Mouse (Mus musculus) limb, embryonic 15.5 days (tissue): ENCODE data around the gene Tgfb1i1. TPM values are rescaled to one million over a fixed set of nuclear protein-coding genes. Genes with fewer than 3 reads are reported as not detected.

Experiments
- ATAC-seq: fragments of 200-750 bp; cut with Nextera tagmentation; 2 replicates; pipeline ENCODE4 v1.8.0; 2017; ENCODE audit warnings: low read depth, moderate TSS enrichment; ENCODE audit not compliant: insufficient number of reproducible peaks, low FRiP score, low TSS enrichment
- H3K27ac ChIP-seq: fragments of 300-500 bp; sonication (generic); 2 replicates; pipeline ENCODE4 v1.5.1; 2015; ENCODE audit warnings: moderate library complexity, mild to moderate bottlenecking, inconsistent platforms
- H3K27me3 ChIP-seq: fragments of 300-500 bp; sonication (generic); 2 replicates; pipeline ENCODE4 v1.6.1; 2015; ENCODE audit warnings: inconsistent platforms
- H3K36me3 ChIP-seq: fragments of 300-500 bp; sonication (generic); 2 replicates; pipeline ENCODE4 v1.6.1; 2015; ENCODE audit warnings: inconsistent platforms
- H3K4me1 ChIP-seq: fragments of 300-500 bp; sonication (generic); 2 replicates; pipeline ENCODE4 v1.6.1; 2015; ENCODE audit warnings: inconsistent platforms
- H3K4me2 ChIP-seq: fragments of 300-500 bp; sonication (generic); 2 replicates; pipeline ENCODE4 v1.6.1; 2015; ENCODE audit warnings: mild to moderate bottlenecking, inconsistent platforms
- H3K4me3 ChIP-seq: fragments of 300-500 bp; sonication (generic); 2 replicates; pipeline ENCODE4 v1.5.1; 2015; ENCODE audit warnings: mild to moderate bottlenecking, inconsistent platforms
- H3K9ac ChIP-seq: fragments of 300-500 bp; sonication (generic); 2 replicates; pipeline ENCODE4 v1.6.1; 2015; ENCODE audit warnings: inconsistent platforms
- H3K9me3 ChIP-seq: fragments of 300-500 bp; sonication (generic); 2 replicates; pipeline ENCODE4 v1.6.1; 2016; ENCODE audit warnings: inconsistent platforms
- WGBS: fragments of 180-500 bp; shearing (Covaris S2); methylation state at CpG from one replicate; pipeline ENCODE4 v1.1.7; 2015; 5-methylcytosine and 5-hydroxymethylcytosine counted together
- polyA plus RNA-seq: library from polyadenylated mRNA; unstranded; fragments of >200 nt; fragmentation: Nextera tagmentation; extraction: Ambion mirVana; gene quantifications from 2 replicates; pipeline ENCODE4 v1.2.1, GENCODE M21; 2015

Tgfb1i1 gene
- polyA plus RNA-seq, 1 experiment from 2014 or later, result 58.2 TPM

DNA sequence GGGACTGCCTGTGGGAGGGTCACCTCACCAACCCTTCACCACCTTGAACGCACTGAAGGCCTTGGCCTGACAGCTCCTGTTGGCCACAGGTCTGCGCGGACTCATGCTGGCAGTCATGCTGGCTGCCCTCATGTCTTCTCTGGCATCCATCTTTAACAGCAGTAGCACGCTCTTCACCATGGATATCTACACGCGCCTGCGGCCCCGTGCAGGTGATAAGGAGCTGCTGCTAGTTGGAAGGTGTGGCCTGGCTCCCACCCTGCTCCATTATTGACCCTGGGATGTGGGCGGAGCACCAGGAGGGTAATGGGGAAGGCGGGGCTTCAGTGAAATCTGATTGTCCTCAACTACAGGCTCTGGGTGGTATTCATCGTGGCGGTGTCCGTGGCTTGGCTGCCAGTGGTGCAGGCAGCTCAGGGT, 23.8 kb downstream of the Tgfb1i1 start:
- ATAC-seq, result no peak
- Histone ChIP-seq H3K27ac (no peak overlapping the region), H3K4me3 (no peak overlapping the region), H3K9me3 (no peaks in the 10 kb centered on the region), H3K4me1 (no peaks in the 10 kb centered on the region), H3K4me2 (no peak overlapping the region), H3K36me3 (peaks cover 53% of the 10 kb centered on the region), H3K27me3 (no peaks in the 10 kb centered on the region), H3K9ac (no peak overlapping the region)
- 58% methylated on average over 13 of the region's 13 CpGs for WGBS

DNA sequence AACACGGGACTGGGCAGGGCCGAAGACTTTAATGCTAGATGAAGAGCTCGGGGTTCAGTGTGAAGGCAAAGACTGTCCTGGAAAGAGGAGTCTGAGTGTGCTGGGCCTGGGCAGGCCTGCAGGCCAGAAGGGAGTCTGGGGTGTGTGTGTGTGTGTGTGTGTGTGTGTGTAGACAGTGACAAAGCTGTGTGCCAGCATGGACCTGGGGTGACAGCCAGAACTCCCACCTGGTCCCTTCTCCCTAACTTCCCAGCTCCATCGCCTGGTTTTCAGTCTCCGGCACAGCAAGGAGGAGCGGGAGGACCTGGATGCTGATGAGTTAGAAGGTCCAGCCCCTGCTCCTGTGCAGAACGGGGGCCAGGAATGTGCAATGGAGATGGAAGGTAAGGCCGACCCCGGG, 24.9 kb downstream of the Tgfb1i1 start:
- no peaks in the 10 kb centered on the region for H3K9me3 ChIP-seq
- H3K4me2 ChIP-seq, result no peak overlapping the region
- no peaks in the 10 kb centered on the region for H3K4me1 ChIP-seq
- WGBS, result 94% methylated on average over 9 of the region's 9 CpGs
- no peaks in the 10 kb centered on the region for H3K27me3 ChIP-seq
- peaks cover 64% of the 10 kb centered on the region for H3K36me3 ChIP-seq
- no peak overlapping the region for H3K27ac ChIP-seq
- no peak overlapping the region for H3K9ac ChIP-seq
- no peak for ATAC-seq
- no peak overlapping the region for H3K4me3 ChIP-seq

DNA sequence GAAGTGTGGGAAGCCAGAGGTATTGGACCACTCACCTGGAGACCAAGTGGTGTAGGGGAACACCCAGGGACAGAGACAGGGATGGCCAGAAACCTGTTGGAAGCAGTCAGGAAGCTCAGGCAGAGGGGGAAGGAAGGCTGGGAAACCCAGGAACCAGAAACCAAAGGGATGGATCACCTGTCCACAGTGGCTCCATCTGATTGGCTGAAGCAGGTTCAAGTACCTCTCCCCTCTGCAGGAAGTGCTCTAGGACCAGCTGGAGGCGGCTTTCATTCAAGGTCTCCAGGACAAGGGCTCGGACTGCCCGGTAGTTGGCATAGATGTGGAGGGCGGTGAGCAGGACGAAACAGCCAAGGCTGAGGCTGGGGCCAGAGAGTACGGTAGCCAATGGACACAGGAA, 29.4 kb downstream of the Tgfb1i1 start:
- H3K9ac ChIP-seq, result no peak overlapping the region
- ATAC-seq, result no peak
- H3K27ac ChIP-seq, result no peak overlapping the region
- H3K9me3 ChIP-seq, result no peaks in the 10 kb centered on the region
- WGBS, result 96% methylated on average over 6 of the region's 6 CpGs
- no peaks in the 10 kb centered on the region for H3K4me1 ChIP-seq
- H3K4me3 ChIP-seq, result no peak overlapping the region
- no peak overlapping the region for H3K4me2 ChIP-seq
- H3K36me3 ChIP-seq, result peaks cover 75% of the 10 kb centered on the region
- H3K27me3 ChIP-seq, result no peaks in the 10 kb centered on the region

DNA sequence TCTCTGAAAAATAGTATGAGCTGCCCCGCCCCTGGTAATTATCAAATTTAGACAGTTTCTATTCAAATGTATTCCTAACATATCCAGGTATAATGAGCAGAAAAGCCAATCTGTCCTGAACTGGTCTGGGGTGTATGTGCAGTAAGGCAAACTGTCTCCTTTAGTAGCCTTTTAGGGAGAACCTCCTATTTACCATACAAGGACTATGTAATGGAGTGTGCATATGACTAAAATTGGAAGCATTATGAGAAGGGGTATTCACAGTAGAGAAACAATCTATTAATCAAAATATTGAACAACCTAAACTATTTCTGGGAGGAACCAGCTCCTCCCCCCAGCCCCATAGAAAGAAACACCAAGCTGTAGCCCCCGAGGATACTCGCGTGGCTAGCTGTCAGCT, 33.1 kb downstream of the Tgfb1i1 start:
- peaks cover 43% of the 10 kb centered on the region for H3K36me3 ChIP-seq
- H3K27me3 ChIP-seq, result no peaks in the 10 kb centered on the region
- no peak overlapping the region for H3K27ac ChIP-seq
- no peak overlapping the region for H3K9ac ChIP-seq
- H3K4me3 ChIP-seq, result no peak overlapping the region
- 86% methylated on average over 4 of the region's 4 CpGs for WGBS
- H3K4me2 ChIP-seq, result no peak overlapping the region
- H3K9me3 ChIP-seq, result no peaks in the 10 kb centered on the region
- 0 out of 2 replicates have a peak, but pooled peaks cover 3% of the 10 kb centered on the region for H3K4me1 ChIP-seq
- no peak for ATAC-seq

DNA sequence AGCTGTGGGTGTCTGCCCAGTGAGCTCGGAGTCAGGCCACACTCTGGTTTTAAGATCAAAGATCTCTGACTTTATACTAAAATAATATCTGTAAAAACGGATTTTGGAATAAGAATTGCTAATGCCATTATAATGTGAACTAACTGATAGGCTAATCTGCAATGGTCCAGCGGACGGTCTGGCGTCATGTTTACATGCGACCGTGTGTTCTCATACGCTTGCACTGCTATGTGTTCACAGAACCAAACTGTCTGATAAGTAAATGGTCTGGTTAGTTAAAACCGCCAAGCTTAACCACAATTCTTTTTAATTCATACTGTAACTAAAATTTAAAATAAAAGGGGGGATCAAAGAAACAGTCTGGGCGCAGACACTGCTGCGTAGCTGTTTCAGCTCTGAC, 35.2 kb downstream of the Tgfb1i1 start:
- Histone ChIP-seq H3K27ac (no peak overlapping the region), H3K9ac (no peak overlapping the region), H3K4me3 (no peak overlapping the region), H3K36me3 (peaks cover 38% of the 10 kb centered on the region), H3K4me1 (0 out of 2 replicates have a peak, but pooled peaks cover 3% of the 10 kb centered on the region), H3K9me3 (no peaks in the 10 kb centered on the region), H3K27me3 (no peaks in the 10 kb centered on the region), H3K4me2 (no peak overlapping the region)
- 89% methylated on average over 11 of the region's 11 CpGs for WGBS
- no peak for ATAC-seq

DNA sequence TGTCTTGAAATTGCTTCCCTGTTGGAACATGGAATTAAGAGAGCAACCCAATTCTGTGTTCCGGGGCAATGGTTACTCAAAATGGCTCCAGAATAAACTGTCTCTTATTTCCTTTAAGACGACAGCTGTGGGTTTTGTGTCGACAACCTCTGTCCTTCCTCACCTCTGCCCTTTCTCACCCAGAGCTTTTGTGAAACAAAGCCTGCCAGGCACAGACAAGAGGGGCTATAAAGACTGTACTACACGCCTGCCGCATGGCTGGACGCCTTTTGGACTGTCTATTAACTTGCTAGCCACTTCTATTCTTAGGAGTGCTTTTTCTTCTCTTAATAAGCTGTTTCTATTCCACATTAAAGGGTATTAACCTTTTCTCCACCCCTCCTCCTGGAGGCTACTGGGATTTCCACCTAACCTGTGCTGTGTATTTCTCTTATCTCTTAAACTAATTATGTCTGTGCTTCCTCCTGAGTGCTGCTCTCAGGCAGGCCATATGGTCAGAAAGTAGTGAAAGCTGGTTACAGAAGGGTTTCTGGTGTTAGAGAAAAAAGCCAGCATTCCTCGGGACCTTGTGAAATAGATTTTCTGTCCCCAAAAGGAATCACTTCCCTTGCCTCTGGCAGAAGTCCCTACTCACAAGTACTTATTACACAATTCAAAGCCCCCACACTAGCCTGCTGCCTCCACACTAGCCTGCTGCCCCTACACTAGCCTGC, 36.1 kb downstream of the Tgfb1i1 start:
- WGBS, result 34% methylated on average over 7 of the region's 7 CpGs

DNA sequence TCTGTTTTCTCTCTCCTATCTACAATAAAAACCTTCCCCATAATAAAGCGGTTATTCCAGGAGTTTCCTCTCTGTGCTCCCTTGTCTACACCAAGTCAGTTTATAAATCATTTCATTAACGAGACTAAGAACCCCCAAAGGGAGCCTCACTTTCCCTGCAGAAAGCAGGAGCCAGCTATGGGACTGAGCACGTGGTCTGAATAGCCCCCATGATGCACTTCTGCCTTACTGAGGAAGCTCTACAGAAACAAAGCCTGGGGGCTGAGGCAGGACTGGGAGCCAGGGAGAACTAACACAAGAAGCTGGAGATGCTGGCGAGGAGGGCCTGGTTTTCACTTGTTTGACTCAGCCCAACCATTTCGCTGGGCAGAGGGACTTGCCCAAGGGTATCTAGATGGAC, 37.4 kb downstream of the Tgfb1i1 start:
- no peak overlapping the region for H3K27ac ChIP-seq
- H3K4me3 ChIP-seq, result no peak overlapping the region
- no peak for ATAC-seq
- peaks cover 7% of the 10 kb centered on the region; the same call in 1 of the 2 replicates for H3K4me1 ChIP-seq
- WGBS, result 40% methylated on average over 5 of the region's 5 CpGs
- H3K36me3 ChIP-seq, result peaks cover 40% of the 10 kb centered on the region
- no peaks in the 10 kb centered on the region for H3K9me3 ChIP-seq
- no peaks in the 10 kb centered on the region for H3K27me3 ChIP-seq
- peak overlapping the region; percentile 4; the same call in 1 of the 2 replicates for H3K9ac ChIP-seq
- H3K4me2 ChIP-seq, result no peak overlapping the region

More for the DNA sequence above, 36.1 kb downstream of the Tgfb1i1 start:
- Histone ChIP-seq H3K4me1 (0 out of 2 replicates have a peak, but pooled peaks cover 3% of the 10 kb centered on the region), H3K4me3 (no peak overlapping the region), H3K27me3 (no peaks in the 10 kb centered on the region), H3K9me3 (no peaks in the 10 kb centered on the region), H3K27ac (no peak overlapping the region), H3K36me3 (peaks cover 44% of the 10 kb centered on the region), H3K4me2 (no peak overlapping the region), H3K9ac (no peak overlapping the region)
- ATAC-seq, result no peak

DNA sequence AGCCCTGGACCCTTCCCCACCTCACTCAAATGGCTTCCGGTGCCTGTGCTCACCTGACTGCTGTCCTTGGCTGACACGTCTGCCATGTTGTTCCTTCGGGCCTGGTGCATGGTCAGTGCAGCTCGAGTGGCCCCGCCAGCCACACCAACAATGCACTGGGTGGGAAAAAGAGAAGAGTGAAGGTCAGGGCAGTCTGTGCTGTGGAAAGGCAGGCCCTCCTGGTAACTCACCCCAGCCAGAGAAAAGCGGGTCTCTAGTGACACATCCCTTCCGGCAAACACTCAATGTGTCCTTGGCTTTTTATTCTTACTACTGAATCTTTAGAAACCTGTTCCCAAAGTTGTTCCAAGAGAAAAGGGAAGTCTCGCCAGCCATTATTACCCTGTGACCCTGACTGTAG, 38.4 kb downstream of the Tgfb1i1 start:
- ATAC-seq, result no peak
- Histone ChIP-seq H3K27me3 (no peaks in the 10 kb centered on the region), H3K9ac (no peak overlapping the region), H3K36me3 (peaks cover 46% of the 10 kb centered on the region), H3K4me3 (no peak overlapping the region), H3K4me1 (peaks cover 10% of the 10 kb centered on the region; the same call in 1 of the 2 replicates), H3K9me3 (no peaks in the 10 kb centered on the region), H3K4me2 (no peak overlapping the region), H3K27ac (no peak overlapping the region)
- 86% methylated on average over 8 of the region's 8 CpGs for WGBS

DNA sequence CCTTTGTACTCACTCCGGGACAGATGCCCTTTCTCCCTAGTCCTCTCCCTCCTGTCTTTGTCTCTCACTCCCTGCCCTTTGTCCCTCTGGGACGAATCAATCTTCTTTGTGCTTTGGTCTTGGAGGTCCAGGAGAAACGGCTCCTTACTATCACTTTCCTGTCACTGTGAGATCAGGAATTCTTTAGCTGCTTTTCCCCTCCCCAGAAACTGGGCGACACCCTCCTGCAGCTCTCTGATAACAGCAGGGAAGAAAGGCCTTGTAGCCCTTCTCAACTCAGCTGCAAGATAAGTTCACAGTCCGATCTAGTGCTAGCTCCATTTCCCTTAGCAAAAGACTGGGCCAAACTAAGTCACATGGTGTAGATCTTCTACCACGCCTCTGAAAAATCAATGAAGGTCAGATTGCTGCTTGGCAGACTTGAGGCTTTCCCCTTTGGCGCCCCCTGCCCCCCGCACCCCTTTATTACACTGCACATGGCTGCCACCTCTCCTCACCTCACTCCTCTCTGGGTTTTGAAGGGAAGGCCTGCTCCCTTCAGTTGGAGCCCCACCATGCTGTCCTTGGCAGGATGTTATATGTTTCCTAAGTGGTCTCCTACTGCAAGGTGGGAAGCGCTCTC, 42.4 kb downstream of the Tgfb1i1 start:
- peaks cover 9% of the 10 kb centered on the region; the same call in 1 of the 2 replicates for H3K4me1 ChIP-seq
- H3K9me3 ChIP-seq, result no peaks in the 10 kb centered on the region
- no peak for ATAC-seq
- H3K4me3 ChIP-seq, result no peak overlapping the region
- H3K4me2 ChIP-seq, result no peak overlapping the region
- no peak overlapping the region for H3K27ac ChIP-seq
- H3K27me3 ChIP-seq, result no peaks in the 10 kb centered on the region
- WGBS, result 36% methylated on average over 9 of the region's 9 CpGs
- H3K9ac ChIP-seq, result no peak overlapping the region
- H3K36me3 ChIP-seq, result peaks cover 61% of the 10 kb centered on the region

DNA sequence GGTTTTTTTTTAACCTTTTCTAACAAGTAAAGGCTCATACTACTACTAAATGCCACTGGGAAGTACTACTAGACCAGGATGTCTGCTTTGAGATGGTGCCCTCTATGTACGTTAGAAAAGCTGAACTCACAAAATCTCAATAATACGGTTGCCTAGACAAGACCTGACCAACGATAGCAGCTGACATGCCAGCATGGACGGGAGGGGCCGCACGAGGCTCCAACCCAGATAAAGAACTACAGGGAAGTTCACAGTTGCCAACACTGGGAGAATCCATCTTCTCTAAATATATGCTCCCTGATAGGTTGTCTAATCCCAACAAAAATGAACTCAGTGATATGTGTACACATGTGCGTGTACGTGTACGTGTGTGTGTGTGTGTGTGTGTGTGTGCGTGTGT, 48.2 kb downstream of the Tgfb1i1 start:
- 95% methylated on average over 10 of the region's 10 CpGs for WGBS
- Histone ChIP-seq H3K4me3 (no peak overlapping the region), H3K27me3 (no peaks in the 10 kb centered on the region), H3K27ac (no peak overlapping the region), H3K4me2 (no peak overlapping the region), H3K9ac (no peak overlapping the region), H3K36me3 (peaks cover 29% of the 10 kb centered on the region), H3K4me1 (peaks cover 21% of the 10 kb centered on the region), H3K9me3 (no peaks in the 10 kb centered on the region)
- ATAC-seq, result no peak

DNA sequence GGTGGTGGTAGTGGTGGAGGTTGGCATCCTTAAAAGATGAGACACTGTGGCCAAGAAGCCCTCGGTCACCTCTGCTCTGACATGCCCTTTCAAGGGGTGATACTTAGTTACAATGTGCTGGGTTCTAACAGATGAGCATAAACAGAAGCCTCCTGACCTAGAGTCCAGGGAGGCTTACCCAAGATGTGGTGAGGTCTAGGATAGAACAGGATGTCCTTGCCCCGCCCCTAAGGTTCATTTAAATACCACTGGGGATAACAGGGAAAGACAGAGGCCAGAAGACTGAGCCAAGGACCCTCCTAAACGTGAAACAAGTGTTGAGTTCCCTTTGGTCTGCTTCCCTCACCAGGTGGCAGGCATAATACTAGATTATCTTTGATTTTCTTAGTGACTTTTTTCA, 49.9 kb downstream of the Tgfb1i1 start:
- Histone ChIP-seq H3K4me2 (peak overlapping the region; percentile 75; the same call in 1 of the 2 replicates), H3K4me1 (peaks cover 21% of the 10 kb centered on the region), H3K9me3 (no peaks in the 10 kb centered on the region), H3K27ac (no peak overlapping the region), H3K36me3 (peaks cover 14% of the 10 kb centered on the region), H3K9ac (peak overlapping the region; percentile 90; the same call in 1 of the 2 replicates), H3K4me3 (peak overlapping the region; percentile 85; the same call in 1 of the 2 replicates), H3K27me3 (no peaks in the 10 kb centered on the region)
- WGBS, result 71% methylated on average over 3 of the region's 3 CpGs
- no peak for ATAC-seq

DNA sequence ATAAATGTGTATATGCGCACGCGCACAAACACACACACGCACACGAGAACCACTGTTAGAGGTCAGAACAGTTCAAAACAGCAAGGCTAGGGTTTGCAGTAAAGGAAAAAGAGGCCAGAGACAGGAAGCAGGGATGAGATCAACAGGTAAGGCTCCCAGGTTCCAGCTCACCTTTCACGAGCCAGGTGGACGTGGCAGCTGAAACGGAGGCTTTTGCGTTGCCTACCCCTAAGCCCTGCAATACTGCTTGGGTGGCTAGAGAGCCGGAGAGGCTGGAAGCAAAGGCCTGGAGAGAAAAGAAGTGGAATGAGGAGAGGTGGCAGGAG, 50.6 kb downstream of the Tgfb1i1 start:
- H3K4me1 ChIP-seq, result peaks cover 21% of the 10 kb centered on the region
- peak overlapping the region; percentile 85 for H3K4me3 ChIP-seq
- peaks cover 14% of the 10 kb centered on the region for H3K36me3 ChIP-seq
- 29% methylated on average over 10 of the region's 10 CpGs for WGBS
- H3K9me3 ChIP-seq, result no peaks in the 10 kb centered on the region
- H3K27me3 ChIP-seq, result no peaks in the 10 kb centered on the region
- H3K9ac ChIP-seq, result peak overlapping the region; percentile 90
- no peak; the same call in 1 of the 2 replicates for ATAC-seq
- peak overlapping the region; percentile 94 for H3K27ac ChIP-seq
- H3K4me2 ChIP-seq, result peak overlapping the region; percentile 75
